Comparison of ENCODE assay signal across 11 mouse cellular contexts in the genomic region with DNA sequence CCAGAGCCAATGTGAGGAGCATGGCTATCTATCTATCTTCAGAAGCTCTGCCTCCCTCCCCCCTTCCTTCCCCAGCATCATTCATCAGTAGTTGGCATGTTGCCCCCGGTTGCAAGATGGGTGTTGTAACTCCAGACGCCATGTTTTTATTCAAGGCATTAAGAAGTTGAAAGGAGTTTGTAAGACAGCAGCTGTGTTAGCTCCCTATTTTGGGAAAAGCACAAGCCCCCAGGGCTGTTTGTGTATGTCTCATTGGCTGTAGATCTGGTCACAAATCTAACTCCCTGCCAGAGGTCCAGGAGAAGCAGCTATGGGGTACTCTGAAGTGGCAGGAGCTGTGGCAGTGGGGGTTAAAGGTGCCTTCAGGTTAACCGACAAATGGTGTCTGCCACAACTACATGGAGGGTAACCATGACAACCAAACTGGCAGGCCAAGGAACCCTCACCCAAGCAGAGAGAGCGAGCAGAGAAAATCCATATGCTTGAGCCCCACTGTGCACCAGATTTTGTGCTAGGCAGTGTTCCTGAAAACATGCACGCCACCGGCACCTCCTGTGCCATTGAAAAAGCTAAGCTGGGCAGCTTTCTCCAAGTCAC.
DNase-seq lines count a peak whose midpoint lies in the region; ATAC-seq and TF ChIP-seq lines count a peak whose summit lies in the region.
"Had no signal": no experiment of that assay in that cellular context is flagged by ENCODE, and none has a peak within 500 bp of the region (broad histone marks: within the 10 kb centered on the region; RNA-seq: fewer than 3 reads in every experiment).

No protein-coding gene starts in this region.

- H3K27ac ChIP-seq in heart, adult 2 months: no peak overlapping the region
- peak overlapping the region; percentile 31 for H3K27ac ChIP-seq in forebrain, embryonic 16.5 days (ENCODE audit: low read length)
- H3K27ac ChIP-seq in midbrain, embryonic 15.5 days: 0 out of 2 replicates have a peak overlapping the region, but pooled peaks have one; percentile 27
- H3K27ac ChIP-seq: embryonic facial prominence, embryonic 15.5 days; liver, embryonic 15.5 days had no signal

- WGBS in heart, adult 2 months: 84% methylated on average over 6 of the region's 6 CpGs
- 17% methylated on average over 6 of the region's 6 CpGs for WGBS in forebrain, embryonic 16.5 days
- WGBS in midbrain, embryonic 15.5 days: 35% methylated on average over 6 of the region's 6 CpGs

- H3K36me3 ChIP-seq in heart, adult 2 months (ENCODE audit: control insufficient read depth, insufficient read depth, low read length): no peaks in the 10 kb centered on the region
- no peaks in the 10 kb centered on the region for H3K36me3 ChIP-seq in forebrain, embryonic 16.5 days (ENCODE audit: control insufficient read depth, insufficient read depth)
- H3K36me3 ChIP-seq in midbrain, embryonic 15.5 days (replicated peaks): no peaks in the 10 kb centered on the region
- H3K36me3 ChIP-seq: embryonic facial prominence, embryonic 15.5 days; heart, embryonic 12.5 days; liver, embryonic 15.5 days had no signal

- TF ChIP-seq CTCF in heart, adult 2 months (IDR thresholded peaks at IDR 0.05): no peak

- no peaks in the 10 kb centered on the region for H3K27me3 ChIP-seq in heart, adult 2 months (ENCODE audit: control insufficient read depth, insufficient read depth, low read length)
- H3K27me3 ChIP-seq in forebrain, embryonic 16.5 days (replicated peaks; ENCODE audit: control insufficient read depth, insufficient read depth, low read length): no peaks in the 10 kb centered on the region
- H3K27me3 ChIP-seq in midbrain, embryonic 15.5 days (replicated peaks): no peaks in the 10 kb centered on the region
- H3K27me3 ChIP-seq: embryonic facial prominence, embryonic 15.5 days; liver, embryonic 15.5 days had no signal

- no peaks in the 10 kb centered on the region for H3K9me3 ChIP-seq in forebrain, embryonic 16.5 days (ENCODE audit: control insufficient read depth, low read length)
- no peaks in the 10 kb centered on the region for H3K9me3 ChIP-seq in midbrain, embryonic 15.5 days
- H3K9me3 ChIP-seq: embryonic facial prominence, embryonic 15.5 days; liver, embryonic 15.5 days had no signal

- no peaks in the 10 kb centered on the region; the same call in 1 of the 2 replicates for H3K4me1 ChIP-seq in heart, adult 2 months (ENCODE audit: control insufficient read depth, insufficient read depth, low read length)
- H3K4me1 ChIP-seq in forebrain, embryonic 16.5 days (replicated peaks; ENCODE audit: control insufficient read depth, insufficient read depth, low read length): peaks cover 27% of the 10 kb centered on the region
- peaks cover 15% of the 10 kb centered on the region for H3K4me1 ChIP-seq in midbrain, embryonic 15.5 days
- H3K4me1 ChIP-seq: liver, embryonic 15.5 days had no signal

- ATAC-seq in forebrain, embryonic 16.5 days: peak; percentile 81
- peak; percentile 29; the same call in 1 of the 2 replicates for ATAC-seq in midbrain, embryonic 15.5 days (replicated peaks)

- DNase-seq in heart, adult 11 months: peak; percentile 75
- no peak for DNase-seq in heart, adult 2 months
- DNase-seq in brain, embryonic 18.5 days (ENCODE audit: low read depth, low spot score): peak; percentile 64
- DNase-seq in adrenal gland, postnatal 36 days: no peak
- DNase-seq in thymus, postnatal 25 days: no peak
- DNase-seq in thymus, postnatal 4 days: no peak

- no peak overlapping the region for H3K9ac ChIP-seq in heart, adult 2 months (ENCODE audit: low read depth, low read length)
- H3K9ac ChIP-seq in forebrain, embryonic 16.5 days (replicated peaks; ENCODE audit: low read depth, low read length): no peak overlapping the region
- H3K9ac ChIP-seq in midbrain, embryonic 15.5 days: no peak overlapping the region
- H3K9ac ChIP-seq: embryonic facial prominence, embryonic 15.5 days; heart, embryonic 12.5 days; liver, embryonic 15.5 days had no signal

- H3K4me2 ChIP-seq in forebrain, embryonic 16.5 days (ENCODE audit: low read length): no peak overlapping the region
- H3K4me2 ChIP-seq in midbrain, embryonic 15.5 days: no peak overlapping the region
- H3K4me2 ChIP-seq: embryonic facial prominence, embryonic 15.5 days; heart, embryonic 12.5 days; liver, embryonic 15.5 days had no signal

- H3K4me3 ChIP-seq in heart, adult 2 months: no peak overlapping the region
- no peak overlapping the region for H3K4me3 ChIP-seq in forebrain, embryonic 16.5 days (replicated peaks; ENCODE audit: low read length)
- H3K4me3 ChIP-seq in midbrain, embryonic 15.5 days: no peak overlapping the region
- H3K4me3 ChIP-seq: embryonic facial prominence, embryonic 15.5 days; heart, embryonic 12.5 days; liver, embryonic 15.5 days had no signal

- intact Hi-C loops in heart, adult 2 months (cut with DNase I): no loop called here

- no peak for TF ChIP-seq EP300 in heart, adult 2 months (IDR thresholded peaks at IDR 0.05; ENCODE audit: insufficient read depth, low read depth, low read length)

- H3K79me2 ChIP-seq in heart, adult 2 months (replicated peaks; ENCODE audit: control insufficient read depth, insufficient read depth, low read length): no peaks in the 10 kb centered on the region

- TF ChIP-seq POLR2A in heart, adult 2 months (IDR thresholded peaks at IDR 0.05; ENCODE audit: insufficient read depth, low read depth, low read length): no peak

Comparison
In these comparisons a context has a peak if more than half of its experiments do, and no peak if none do; other contexts are left out.
1. DNase-seq: peak in heart, adult 11 months (single experiment) and brain, embryonic 18.5 days (single experiment); none in heart, adult 2 months (0 of 2), adrenal gland, postnatal 36 days (0 of 2), thymus, postnatal 25 days (single experiment) and thymus, postnatal 4 days (single experiment).